Mouse (Mus musculus) hindbrain, embryonic 12.5 days (tissue): ENCODE results near the gene Pdcl. TPM values are rescaled to one million over a fixed set of nuclear protein-coding genes. Genes with fewer than 3 reads are reported as not detected.

Experiments used
- polyA plus RNA-seq: library from polyadenylated mRNA; unstranded; fragments of >200 nt; fragmentation: Nextera tagmentation; extraction: Ambion mirVana; gene quantifications from 2 replicates; pipeline ENCODE4 v1.2.1, GENCODE M21; 2016

The Pdcl gene
- polyA plus RNA-seq, 1 experiment from 2014 or later = 73.3 TPM

Other genes with a start within 250 kb of the Pdcl start
- not detected in 2 replicates for gene Olfr362, start 241.4 kb downstream of the Pdcl start, polyA plus RNA-seq
- gene Olfr364-ps1, start 220.0 kb downstream of the Pdcl start, polyA plus RNA-seq = not detected in 2 replicates
- gene Olfr365, start 171.1 kb downstream of the Pdcl start, polyA plus RNA-seq = not detected in 2 replicates
- gene Olfr366, start 147.8 kb downstream of the Pdcl start, polyA plus RNA-seq = not detected in 2 replicates
- gene Olfr368, start 32.8 kb downstream of the Pdcl start, polyA plus RNA-seq = not detected in 2 replicates
- 34.2 and 35.0 TPM in 2 replicates for gene Rc3h2, start 63.6 kb upstream of the Pdcl start, polyA plus RNA-seq
- gene Zbtb26, start 83.8 kb upstream of the Pdcl start, polyA plus RNA-seq = 12.1 and 12.2 TPM in 2 replicates
- 11.0 and 11.8 TPM in 2 replicates for gene Zbtb6, start 83.8 kb upstream of the Pdcl start, polyA plus RNA-seq
- 66.8 and 70.0 TPM in 2 replicates for gene Rabgap1, start 83.9 kb upstream of the Pdcl start, polyA plus RNA-seq
- gene Gpr21, start 157.0 kb upstream of the Pdcl start, polyA plus RNA-seq = 5.7 and 6.1 TPM in 2 replicates